Mouse (Mus musculus): ENCODE data around the gene Rxrg. TPM values are rescaled to one million over a fixed set of nuclear protein-coding genes. Genes with fewer than 3 reads are reported as not detected.
A peak's percentile ranks its signal among the peaks of the same experiment; 100 is the strongest.

Gene Rxrg
- polyA plus RNA-seq (2014; fragmentation: Nextera tagmentation; extraction: Ambion mirVana) = 2.1 and 2.3 TPM in 2 replicates

DNA sequence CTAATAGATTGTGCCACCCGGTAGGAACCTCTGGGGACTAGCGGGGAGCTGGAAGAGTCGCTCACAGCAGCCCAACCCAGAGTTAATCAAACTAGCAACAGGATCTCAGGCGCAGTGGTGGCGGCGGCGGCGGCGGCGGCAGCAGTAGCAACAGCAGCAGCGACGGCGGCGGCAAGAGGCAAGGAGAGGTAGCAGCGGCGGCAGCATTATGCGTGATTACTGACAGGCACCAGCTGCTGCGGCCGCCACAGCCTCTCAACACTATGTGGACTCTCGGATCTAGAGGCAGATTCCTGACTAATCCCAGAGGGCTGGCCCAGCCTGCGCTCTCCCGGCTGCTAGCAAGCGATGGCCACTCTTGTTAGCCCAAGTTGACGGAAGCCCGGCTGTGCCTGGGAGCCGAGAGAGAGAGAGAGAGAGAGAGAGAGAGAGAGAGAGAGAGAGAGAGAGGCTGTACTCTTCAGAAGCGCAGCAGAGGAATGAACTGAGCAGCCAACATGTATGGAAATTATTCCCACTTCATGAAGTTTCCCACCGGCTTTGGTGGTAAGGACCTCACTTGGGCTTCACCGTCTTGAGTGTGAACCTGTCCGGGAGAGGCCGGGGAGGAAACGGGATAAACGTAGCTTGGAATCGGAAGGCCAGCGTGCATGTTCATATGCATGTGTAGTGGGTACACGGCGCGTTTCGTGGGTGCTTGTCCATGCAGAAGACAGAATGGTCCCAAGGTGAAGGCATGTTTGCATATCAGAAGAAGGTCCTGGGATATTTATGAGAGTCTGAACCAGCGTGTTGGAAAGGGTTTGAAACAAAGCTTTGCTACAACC lies at the start of gene Rxrg:
Gene Rxrg (plus strand): TSS at position 130 of the 827 bp plus-strand sequence.
- peak within 1 kb of the TSS; percentile 53 for H3K9ac ChIP-seq (ENCODE audit: low read length)
- ATAC-seq (replicated peaks; ENCODE audit: low FRiP score) = peak; percentile 89
- H3K4me2 ChIP-seq (ENCODE audit: low read depth, low read length, severe bottlenecking) = peak within 1 kb of the TSS; percentile 53
- under 1% methylated on average over 40 of the region's 40 CpGs for WGBS
- peak within 1 kb of the TSS; percentile 37 for H3K4me3 ChIP-seq (ENCODE audit: low read depth, low read length)
- no peaks in the 10 kb centered on the region for H3K36me3 ChIP-seq (ENCODE audit: control insufficient read depth, insufficient read depth, low read length)
- H3K4me1 ChIP-seq (replicated peaks; ENCODE audit: control insufficient read depth, insufficient read depth, low read length) = peaks cover 3% of the 10 kb centered on the region; the same call in 1 of the 2 replicates
- no peak within 1 kb of the TSS for H3K27ac ChIP-seq (ENCODE audit: low read depth, low read length)
- DNase-seq (ENCODE audit: low spot score) = peak; percentile 87
- no peaks in the 10 kb centered on the region for H3K9me3 ChIP-seq (ENCODE audit: control insufficient read depth, low read length)
- no peaks in the 10 kb centered on the region; the same call in 1 of the 2 replicates for H3K27me3 ChIP-seq (ENCODE audit: control insufficient read depth, insufficient read depth, low read length)

DNA sequence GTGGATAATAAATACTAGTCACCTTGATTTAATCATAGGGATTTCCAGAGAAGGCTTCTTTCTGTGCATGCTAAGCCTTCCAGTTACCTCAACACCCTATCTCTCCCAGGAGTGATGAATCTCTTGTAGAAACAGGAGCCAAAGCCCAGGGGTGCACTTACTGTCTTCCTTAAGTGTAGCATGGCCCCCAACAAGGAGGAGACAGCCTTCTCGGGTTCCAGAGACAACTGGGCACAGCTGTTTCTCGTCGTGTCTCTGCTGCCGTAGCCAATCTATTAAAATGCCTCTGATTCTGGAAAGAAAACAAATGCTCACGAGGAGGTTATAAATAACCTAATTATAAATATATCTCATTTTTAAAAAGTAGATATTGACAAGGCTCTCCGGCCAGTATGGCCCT lies 48.9 kb upstream of the Rxrg start:
- no peak overlapping the region for H3K4me3 ChIP-seq (ENCODE audit: low read depth, low read length)
- no peak for ATAC-seq (replicated peaks; ENCODE audit: low FRiP score)
- no peaks in the 10 kb centered on the region for H3K4me1 ChIP-seq (replicated peaks; ENCODE audit: control insufficient read depth, insufficient read depth, low read length)
- H3K9ac ChIP-seq (ENCODE audit: low read length) = no peak overlapping the region
- no peaks in the 10 kb centered on the region for H3K36me3 ChIP-seq (ENCODE audit: control insufficient read depth, insufficient read depth, low read length)
- 77% methylated on average over 6 of the region's 6 CpGs for WGBS
- H3K27ac ChIP-seq (ENCODE audit: low read depth, low read length) = no peak overlapping the region
- H3K27me3 ChIP-seq (ENCODE audit: control insufficient read depth, insufficient read depth, low read length) = no peaks in the 10 kb centered on the region
- no peaks in the 10 kb centered on the region for H3K9me3 ChIP-seq (ENCODE audit: control insufficient read depth, low read length)
- peak; percentile 27 for DNase-seq (ENCODE audit: low spot score)
- H3K4me2 ChIP-seq (ENCODE audit: low read depth, low read length, severe bottlenecking) = no peak overlapping the region

DNA sequence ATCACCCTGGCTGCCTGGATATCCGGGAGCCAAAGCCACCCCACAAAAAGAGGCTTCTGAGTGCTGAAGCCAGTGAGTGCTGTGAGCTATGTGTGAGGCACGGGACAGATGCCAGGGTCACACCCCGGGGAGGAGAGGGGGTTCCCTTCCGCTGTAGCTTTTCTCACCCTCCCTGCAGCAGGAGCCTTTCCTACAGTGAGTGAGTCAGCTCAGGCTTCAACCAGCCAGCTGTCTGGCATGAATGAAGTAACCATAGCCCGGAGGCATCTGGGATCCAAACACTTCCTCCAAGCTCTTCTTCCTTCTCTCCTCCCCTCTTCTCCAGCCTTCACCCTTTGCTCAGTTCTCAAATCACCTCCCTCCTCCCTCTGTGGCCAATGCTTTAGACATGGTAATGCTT lies 46.6 kb upstream of the Rxrg start:
- Histone ChIP-seq H3K9ac (ENCODE audit: low read length) (no peak overlapping the region), H3K27me3 (ENCODE audit: control insufficient read depth, insufficient read depth, low read length) (no peaks in the 10 kb centered on the region), H3K4me1 (replicated peaks; ENCODE audit: control insufficient read depth, insufficient read depth, low read length) (no peaks in the 10 kb centered on the region), H3K9me3 (ENCODE audit: control insufficient read depth, low read length) (no peaks in the 10 kb centered on the region), H3K4me2 (ENCODE audit: low read depth, low read length, severe bottlenecking) (no peak overlapping the region), H3K36me3 (ENCODE audit: control insufficient read depth, insufficient read depth, low read length) (no peaks in the 10 kb centered on the region), H3K27ac (ENCODE audit: low read depth, low read length) (no peak overlapping the region), H3K4me3 (ENCODE audit: low read depth, low read length) (no peak overlapping the region)
- 39% methylated on average over 5 of the region's 5 CpGs for WGBS
- DNase-seq (ENCODE audit: low spot score) (peak; percentile 47), ATAC-seq (replicated peaks; ENCODE audit: low FRiP score) (no peak)

DNA sequence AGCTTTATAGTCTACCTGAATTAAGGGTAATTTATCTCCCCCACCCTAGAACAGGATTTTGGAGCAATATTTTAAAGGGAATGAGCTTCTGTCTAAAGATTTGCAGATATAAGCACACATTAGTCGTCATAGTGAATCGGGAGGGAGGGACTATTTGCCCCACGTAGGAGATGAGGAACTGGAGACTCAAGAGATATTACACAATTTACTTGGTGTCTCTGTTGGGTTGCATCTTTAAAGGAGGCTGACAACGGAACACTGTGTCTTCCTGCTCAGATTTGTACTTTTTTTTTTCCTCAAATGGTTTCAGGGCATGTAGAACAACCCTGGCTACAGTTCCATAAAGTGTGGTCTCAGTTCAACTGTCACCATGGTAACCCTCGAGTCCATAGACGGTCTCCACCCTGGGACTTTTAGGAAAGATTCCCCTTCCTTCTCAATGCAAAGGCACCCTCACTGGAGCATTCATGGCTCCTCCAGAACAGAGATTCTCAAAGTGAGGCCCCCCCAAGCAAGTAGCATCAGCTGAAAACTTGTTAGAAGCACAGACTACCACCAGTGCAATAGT lies 44.1 kb upstream of the Rxrg start:
- Histone ChIP-seq H3K27me3 (ENCODE audit: control insufficient read depth, insufficient read depth, low read length) (no peaks in the 10 kb centered on the region), H3K4me1 (replicated peaks; ENCODE audit: control insufficient read depth, insufficient read depth, low read length) (no peaks in the 10 kb centered on the region), H3K9ac (ENCODE audit: low read length) (no peak overlapping the region), H3K4me3 (ENCODE audit: low read depth, low read length) (no peak overlapping the region), H3K27ac (ENCODE audit: low read depth, low read length) (no peak overlapping the region), H3K36me3 (ENCODE audit: control insufficient read depth, insufficient read depth, low read length) (no peaks in the 10 kb centered on the region), H3K4me2 (ENCODE audit: low read depth, low read length, severe bottlenecking) (no peak overlapping the region), H3K9me3 (ENCODE audit: control insufficient read depth, low read length) (no peaks in the 10 kb centered on the region)
- peak; percentile 30 for DNase-seq (ENCODE audit: low spot score)
- no peak for ATAC-seq (replicated peaks; ENCODE audit: low FRiP score)
- WGBS = 67% methylated on average over 6 of the region's 6 CpGs

DNA sequence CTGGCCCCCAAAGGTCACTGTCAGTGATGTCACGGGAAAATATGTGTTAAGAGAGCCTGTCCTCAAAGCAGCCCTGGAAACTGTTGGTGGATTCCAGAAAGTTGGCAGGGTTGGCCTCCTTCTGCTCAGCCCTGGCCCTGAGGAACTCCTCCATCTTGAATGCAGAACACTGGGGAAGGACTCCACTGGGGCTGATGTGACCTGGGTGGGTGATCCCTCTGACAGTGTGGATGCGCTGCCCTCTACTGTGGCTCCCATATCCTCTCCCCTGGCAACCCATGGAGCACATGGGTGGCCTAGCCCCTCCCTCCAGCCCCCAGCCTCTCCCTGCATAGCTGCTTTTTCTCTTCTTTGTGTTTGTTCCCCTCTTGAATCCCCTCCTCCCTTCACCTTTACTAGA lies 31.6 kb upstream of the Rxrg start:
- Histone ChIP-seq H3K9me3 (ENCODE audit: control insufficient read depth, low read length) (no peaks in the 10 kb centered on the region), H3K4me1 (replicated peaks; ENCODE audit: control insufficient read depth, insufficient read depth, low read length) (no peaks in the 10 kb centered on the region), H3K36me3 (ENCODE audit: control insufficient read depth, insufficient read depth, low read length) (no peaks in the 10 kb centered on the region), H3K4me3 (ENCODE audit: low read depth, low read length) (no peak overlapping the region), H3K4me2 (ENCODE audit: low read depth, low read length, severe bottlenecking) (no peak overlapping the region), H3K9ac (ENCODE audit: low read length) (no peak overlapping the region), H3K27ac (ENCODE audit: low read depth, low read length) (no peak overlapping the region), H3K27me3 (ENCODE audit: control insufficient read depth, insufficient read depth, low read length) (no peaks in the 10 kb centered on the region)
- DNase-seq (ENCODE audit: low spot score) (peak; percentile 46), ATAC-seq (replicated peaks; ENCODE audit: low FRiP score) (no peak)
- 70% methylated on average over 2 of the region's 2 CpGs for WGBS

DNA sequence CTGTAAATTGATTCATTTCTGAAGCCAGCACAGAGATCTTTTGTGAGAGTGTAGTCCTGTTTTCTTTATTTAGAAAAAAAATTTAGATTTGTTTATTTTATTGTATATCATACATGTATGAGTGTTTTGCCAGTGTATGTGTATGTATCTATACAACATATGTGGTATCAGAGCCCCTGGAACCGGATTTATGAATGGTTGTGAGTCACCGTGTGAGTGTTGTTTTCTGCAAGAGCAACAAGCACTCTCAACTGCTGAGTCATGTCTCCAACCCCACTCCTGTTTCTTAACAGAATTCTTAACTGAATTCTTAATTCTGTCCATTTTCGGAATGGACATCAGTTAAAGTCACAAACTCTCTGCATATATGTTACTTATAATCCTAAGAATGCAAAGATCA lies 19.1 kb upstream of the Rxrg start:
- Histone ChIP-seq H3K27me3 (ENCODE audit: control insufficient read depth, insufficient read depth, low read length) (no peaks in the 10 kb centered on the region), H3K27ac (ENCODE audit: low read depth, low read length) (no peak overlapping the region), H3K9ac (ENCODE audit: low read length) (no peak overlapping the region), H3K4me2 (ENCODE audit: low read depth, low read length, severe bottlenecking) (no peak overlapping the region), H3K4me3 (ENCODE audit: low read depth, low read length) (no peak overlapping the region), H3K36me3 (ENCODE audit: control insufficient read depth, insufficient read depth, low read length) (no peaks in the 10 kb centered on the region), H3K9me3 (ENCODE audit: control insufficient read depth, low read length) (no peaks in the 10 kb centered on the region), H3K4me1 (replicated peaks; ENCODE audit: control insufficient read depth, insufficient read depth, low read length) (peaks cover 9% of the 10 kb centered on the region; the same call in 1 of the 2 replicates)
- 81% methylated on average over 3 of the region's 3 CpGs for WGBS
- no peak for ATAC-seq (replicated peaks; ENCODE audit: low FRiP score)
- no peak for DNase-seq (ENCODE audit: low spot score)

DNA sequence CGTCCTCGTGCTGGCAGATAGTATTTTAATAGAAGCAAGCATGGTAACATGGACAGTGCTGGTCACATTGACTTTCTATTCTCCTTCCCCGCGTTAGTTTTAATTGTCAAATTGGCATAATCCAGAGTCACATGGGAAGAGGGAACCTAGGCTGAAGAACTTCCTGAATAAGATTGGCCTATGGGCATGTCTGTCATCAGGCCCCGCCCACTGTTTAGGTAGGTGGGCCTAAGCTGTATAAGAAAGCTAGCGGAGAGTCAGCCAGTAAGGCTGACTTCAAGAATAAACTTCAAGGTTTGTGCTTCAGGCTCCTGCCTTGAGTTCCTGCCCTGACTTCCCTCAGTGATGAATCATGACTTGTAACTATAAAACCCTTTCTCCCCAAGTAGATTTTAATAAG lies 15.0 kb upstream of the Rxrg start:
- H3K4me1 ChIP-seq (replicated peaks; ENCODE audit: control insufficient read depth, insufficient read depth, low read length) = peaks cover 8% of the 10 kb centered on the region; the same call in 1 of the 2 replicates
- no peak overlapping the region for H3K9ac ChIP-seq (ENCODE audit: low read length)
- peak; percentile 63; the same call in 1 of the 2 replicates for ATAC-seq (replicated peaks; ENCODE audit: low FRiP score)
- no peak overlapping the region for H3K4me3 ChIP-seq (ENCODE audit: low read depth, low read length)
- 66% methylated on average over 6 of the region's 6 CpGs for WGBS
- H3K9me3 ChIP-seq (ENCODE audit: control insufficient read depth, low read length) = no peaks in the 10 kb centered on the region
- H3K4me2 ChIP-seq (ENCODE audit: low read depth, low read length, severe bottlenecking) = no peak overlapping the region
- H3K36me3 ChIP-seq (ENCODE audit: control insufficient read depth, insufficient read depth, low read length) = no peaks in the 10 kb centered on the region
- no peak for DNase-seq (ENCODE audit: low spot score)
- no peak overlapping the region for H3K27ac ChIP-seq (ENCODE audit: low read depth, low read length)
- no peaks in the 10 kb centered on the region for H3K27me3 ChIP-seq (ENCODE audit: control insufficient read depth, insufficient read depth, low read length)

DNA sequence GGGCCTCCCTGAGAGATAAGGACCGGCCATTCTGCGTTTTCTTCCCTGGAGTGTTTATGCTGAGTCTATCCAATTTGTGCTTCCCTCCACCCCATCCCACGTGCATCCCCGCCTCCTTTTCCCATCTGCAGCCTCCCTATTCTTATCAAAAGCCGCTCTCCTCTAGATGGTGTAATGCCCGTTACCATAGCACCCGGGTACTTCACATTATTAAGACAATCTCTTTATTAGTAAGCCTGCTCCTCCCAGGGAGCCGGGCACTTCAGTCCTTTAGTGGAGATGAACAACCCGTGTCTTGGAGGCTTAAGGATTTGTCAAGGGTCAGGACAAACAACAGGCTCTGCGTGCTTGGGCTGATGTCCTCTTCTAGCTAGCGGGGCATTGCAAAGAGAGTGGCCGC lies 14.3 kb upstream of the Rxrg start:
- no peak overlapping the region for H3K4me3 ChIP-seq (ENCODE audit: low read depth, low read length)
- H3K9me3 ChIP-seq (ENCODE audit: control insufficient read depth, low read length) = no peaks in the 10 kb centered on the region
- 31% methylated on average over 12 of the region's 12 CpGs for WGBS
- DNase-seq (ENCODE audit: low spot score) (no peak), ATAC-seq (replicated peaks; ENCODE audit: low FRiP score) (peak; percentile 81)
- no peaks in the 10 kb centered on the region for H3K27me3 ChIP-seq (ENCODE audit: control insufficient read depth, insufficient read depth, low read length)
- H3K27ac ChIP-seq (ENCODE audit: low read depth, low read length) = no peak overlapping the region; the same call in 1 of the 2 replicates
- H3K4me1 ChIP-seq (replicated peaks; ENCODE audit: control insufficient read depth, insufficient read depth, low read length) = peaks cover 8% of the 10 kb centered on the region; the same call in 1 of the 2 replicates
- no peaks in the 10 kb centered on the region for H3K36me3 ChIP-seq (ENCODE audit: control insufficient read depth, insufficient read depth, low read length)
- H3K9ac ChIP-seq (ENCODE audit: low read length) = no peak overlapping the region
- H3K4me2 ChIP-seq (ENCODE audit: low read depth, low read length, severe bottlenecking) = no peak overlapping the region

Data from forebrain, embryonic 11.5 days (tissue).